Mouse (Mus musculus) layer of hippocampus, postnatal 36 days (tissue): ENCODE data around the gene Entpd1. TPM values are rescaled to one million over a fixed set of nuclear protein-coding genes. Genes with fewer than 3 reads are reported as not detected.

Experiments
- DNase-seq, 2 experiments: peaks; one replicate each; pipeline ENCODE4 v3.0.0; 2022
- total RNA-seq, 2 experiments: library from RNA; stranded (reverse); gene quantifications; 2 replicates each; pipeline ENCODE4 v1.2.3; 2021

Gene Entpd1
- total RNA-seq, 2 experiments from 2014 or later = 17.6 to 20.4 TPM

DNA sequence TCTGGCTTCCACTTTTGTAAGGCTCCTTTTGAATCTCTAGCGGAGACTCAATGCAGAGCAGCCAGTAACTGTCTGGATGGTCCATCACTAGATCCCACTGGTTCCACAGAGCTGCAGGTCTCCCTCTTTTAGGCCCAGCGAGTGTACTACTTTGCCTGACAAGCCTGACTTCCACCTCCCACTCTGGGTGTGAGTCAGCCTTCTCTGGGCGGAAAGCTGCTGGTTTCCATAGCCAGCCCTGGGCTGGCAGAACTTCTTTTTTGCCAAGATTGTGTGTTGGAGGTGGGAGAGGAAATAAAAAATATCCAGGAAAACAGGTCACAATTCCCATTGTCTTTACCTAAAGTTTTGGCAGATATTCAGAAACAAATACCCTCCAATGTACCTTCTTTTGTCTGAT lies 17.9 kb downstream of the Entpd1 start:
- DNase-seq = peak in 1 of 2 experiments; percentile 16

- no peak for DNase-seq
These were observed 18.4 kb downstream of the Entpd1 start for GRCm38 (mm10) chr19:40630606-40631005.

GRCm38 (mm10) chr19:40632193-40632592 lies 20.0 kb downstream of the Entpd1 start:
- DNase-seq = no peak

- no peak for DNase-seq
These were observed 20.5 kb downstream of the Entpd1 start for GRCm38 (mm10) chr19:40632668-40633067.

DNA sequence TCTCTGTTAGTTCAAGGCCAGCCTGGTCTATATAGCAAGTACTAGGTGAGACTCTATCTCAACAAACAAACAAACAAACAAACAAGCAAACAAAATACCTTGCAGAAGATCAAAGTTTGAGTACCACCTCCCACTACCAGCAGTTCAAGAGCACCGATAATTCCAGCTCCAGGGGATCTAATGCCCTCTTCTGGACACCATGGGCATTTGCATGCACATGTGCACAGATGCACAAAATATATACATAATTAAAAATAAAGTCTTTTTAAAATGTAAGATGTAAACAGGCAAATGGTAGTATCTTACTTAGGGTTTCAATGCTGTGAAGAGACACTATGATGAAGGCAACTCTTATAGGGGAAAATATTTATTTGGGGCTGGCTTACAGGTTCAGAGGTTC lies 21.0 kb downstream of the Entpd1 start:
- DNase-seq = no peak

- DNase-seq = no peak
These were observed 24.9 kb downstream of the Entpd1 start for GRCm38 (mm10) chr19:40637091-40637490.

GRCm38 (mm10) chr19:40637601-40638000 lies 25.4 kb downstream of the Entpd1 start:
- DNase-seq = no peak

DNA sequence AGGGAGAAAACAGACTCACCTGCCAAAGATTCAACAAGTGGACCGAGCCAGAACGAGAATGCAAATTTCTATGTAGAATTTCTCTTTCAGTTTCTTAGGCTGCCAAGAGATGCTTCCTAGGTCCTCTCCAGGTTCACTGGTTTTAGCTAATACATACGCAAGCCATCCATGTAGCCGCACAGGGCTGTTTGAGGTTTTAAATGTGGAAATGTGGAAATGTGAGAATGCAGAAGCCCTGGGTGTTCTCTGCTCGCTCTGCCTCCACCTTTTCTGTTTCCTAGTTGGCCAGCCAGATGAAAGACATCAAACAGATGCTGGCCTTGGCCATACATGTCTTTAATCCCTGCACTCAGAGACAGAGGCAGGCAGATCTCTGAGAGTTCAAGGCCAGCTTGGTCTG lies 26.4 kb downstream of the Entpd1 start:
- DNase-seq = no peak

GRCm38 (mm10) chr19:40639729-40640304 lies 27.7 kb downstream of the Entpd1 start:
- no peak for DNase-seq

DNA sequence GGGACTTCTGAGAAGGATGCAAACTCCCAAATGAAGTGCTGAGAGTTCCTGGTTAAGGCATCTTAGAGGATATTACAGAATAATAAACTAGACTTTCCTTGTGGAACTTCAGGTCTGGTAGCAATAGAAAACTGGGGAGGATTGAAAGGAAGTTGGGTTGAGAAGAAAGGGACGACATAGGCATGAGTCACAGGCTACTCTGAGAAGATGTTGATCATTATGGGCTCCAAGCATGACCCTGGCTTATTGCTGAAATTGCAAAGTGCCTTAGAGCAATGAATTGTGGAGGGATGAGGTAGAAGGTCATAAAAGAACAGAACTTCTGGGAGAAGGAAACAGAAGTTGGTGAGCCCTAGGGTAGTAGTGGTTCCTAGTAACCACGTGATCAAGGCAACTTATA lies 28.6 kb downstream of the Entpd1 start:
- DNase-seq = no peak

DNA sequence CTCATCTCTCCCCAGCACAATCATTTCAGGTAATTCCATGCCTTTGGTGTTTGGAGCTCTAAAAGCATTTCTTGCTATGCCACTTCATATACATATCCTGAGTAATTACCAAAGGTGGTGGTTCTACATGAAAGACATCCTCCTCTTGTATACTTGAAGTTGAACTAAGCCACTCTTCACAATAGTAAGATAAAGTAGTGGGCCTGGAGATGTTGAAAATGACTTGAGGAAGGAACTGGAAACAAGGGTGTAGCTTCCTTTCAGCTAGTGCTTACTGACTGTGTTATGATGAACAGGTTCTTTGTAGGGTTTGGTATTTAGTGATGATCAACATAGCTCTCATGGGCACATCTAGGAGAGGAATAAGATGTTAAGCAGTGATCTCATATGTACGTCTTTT lies 31.7 kb downstream of the Entpd1 start:
- DNase-seq = no peak

- no peak for DNase-seq
These were observed 34.2 kb downstream of the Entpd1 start for GRCm38 (mm10) chr19:40646379-40646778.

DNA sequence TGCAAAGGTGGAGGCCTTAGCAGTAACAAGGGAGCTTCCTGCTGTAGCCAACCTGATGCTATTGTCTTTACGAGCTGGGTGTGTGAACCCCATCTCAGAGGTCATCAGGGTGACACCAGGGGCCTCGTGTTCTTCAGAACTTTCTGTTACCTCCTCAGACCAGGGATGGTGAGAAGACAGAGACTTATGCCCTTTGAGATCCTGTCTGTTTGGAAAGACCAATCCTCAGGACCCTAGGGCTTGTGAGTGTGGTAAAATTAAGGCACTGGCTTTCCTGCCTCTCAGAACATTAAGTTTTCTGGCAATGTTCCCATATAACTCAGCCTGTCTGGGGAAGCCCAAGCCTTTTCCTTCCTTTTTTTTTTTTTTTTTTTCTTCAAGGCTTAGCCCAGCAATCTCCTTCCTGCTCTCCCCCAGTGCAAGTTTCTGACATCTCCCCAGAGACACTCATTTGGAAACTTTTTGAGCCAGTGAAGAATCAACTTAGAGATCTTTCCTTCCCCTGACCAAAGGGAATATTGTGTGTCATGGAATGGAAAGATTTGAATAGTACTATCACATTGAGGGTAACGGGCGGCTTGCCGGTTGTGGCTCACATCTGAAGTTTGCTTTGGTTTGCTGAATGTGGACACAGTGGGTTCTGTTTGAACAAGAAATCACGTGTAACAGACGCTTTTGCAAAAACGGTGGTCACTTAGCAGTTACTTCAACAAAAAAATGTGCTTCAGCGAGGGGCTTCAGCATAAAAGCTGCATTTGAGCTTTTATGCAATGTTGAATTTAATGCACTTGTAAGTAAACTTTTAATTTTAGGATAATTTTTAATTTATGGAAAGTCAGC lies 35.4 kb downstream of the Entpd1 start:
- DNase-seq = no peak

- no peak for DNase-seq
These were observed 37.9 kb downstream of the Entpd1 start for GRCm38 (mm10) chr19:40650090-40650489.

GRCm38 (mm10) chr19:40656207-40656606 lies 44.0 kb downstream of the Entpd1 start:
- DNase-seq = no peak

- no peak for DNase-seq
These were observed 46.1 kb downstream of the Entpd1 start for GRCm38 (mm10) chr19:40658281-40658680.

DNA sequence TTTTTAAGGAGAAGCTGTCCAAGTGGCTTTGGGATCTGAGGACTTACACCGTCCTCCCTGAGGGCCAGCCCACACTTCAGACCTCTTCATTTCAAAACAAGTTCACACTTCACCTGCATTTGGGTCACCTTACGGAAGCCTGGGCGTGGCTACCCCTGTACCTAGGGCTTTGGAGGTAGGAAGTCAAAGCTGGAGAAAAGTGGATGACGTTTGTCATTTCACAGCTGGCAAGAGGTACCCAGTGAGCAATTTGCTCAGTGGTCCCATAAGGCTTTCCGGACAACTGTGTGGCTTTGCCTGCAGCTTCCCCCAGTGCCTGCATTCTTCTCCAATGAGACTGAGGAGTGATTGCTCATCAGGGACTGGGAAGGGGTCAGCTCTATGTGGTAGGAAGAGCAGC lies 46.8 kb downstream of the Entpd1 start:
- DNase-seq = no peak

DNA sequence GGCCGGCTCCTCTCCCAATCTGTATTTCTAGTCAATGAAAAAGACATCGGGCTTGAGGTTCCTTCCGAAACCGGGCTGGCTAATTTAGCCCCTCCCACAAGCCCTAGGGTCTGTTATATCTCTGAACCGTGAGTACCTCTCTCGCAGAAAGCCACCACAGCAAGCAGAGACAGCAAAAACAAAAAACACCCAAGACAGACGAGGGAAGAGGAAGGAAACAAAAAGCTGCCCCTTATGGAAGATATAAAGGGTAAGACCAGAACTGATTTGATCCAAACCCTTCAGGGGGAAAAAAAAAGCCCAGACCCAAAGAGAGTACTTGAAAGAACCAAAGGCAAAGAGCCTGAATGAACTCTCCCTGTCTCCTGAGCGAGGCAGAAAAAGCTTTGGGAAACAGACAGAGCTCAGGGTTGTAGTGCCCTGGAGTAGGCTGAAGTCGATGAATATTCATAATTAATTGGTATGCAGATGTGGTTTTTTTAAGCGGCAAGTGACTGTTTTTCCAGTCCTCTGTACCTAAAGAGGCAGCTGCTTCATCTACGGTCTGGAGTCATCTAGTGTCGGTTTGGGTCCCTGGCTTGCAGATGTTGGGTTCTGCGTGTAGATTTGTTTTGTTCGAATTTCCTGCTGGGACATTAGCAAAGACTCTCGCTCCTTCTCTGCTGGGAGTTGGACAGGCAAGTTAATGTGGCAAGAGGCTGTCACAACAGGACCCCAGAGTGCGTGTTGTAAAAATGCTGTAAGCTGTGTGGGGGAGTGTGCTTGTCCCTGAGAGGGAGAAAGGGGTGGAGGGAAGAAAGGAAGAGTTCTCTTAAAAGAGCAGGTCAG lies 47.7 kb downstream of the Entpd1 start:
- no peak for DNase-seq

- DNase-seq = no peak
These were observed 48.3 kb downstream of the Entpd1 start for GRCm38 (mm10) chr19:40660510-40660909.

GRCm38 (mm10) chr19:40661108-40661507 lies 48.9 kb downstream of the Entpd1 start:
- no peak for DNase-seq

DNA sequence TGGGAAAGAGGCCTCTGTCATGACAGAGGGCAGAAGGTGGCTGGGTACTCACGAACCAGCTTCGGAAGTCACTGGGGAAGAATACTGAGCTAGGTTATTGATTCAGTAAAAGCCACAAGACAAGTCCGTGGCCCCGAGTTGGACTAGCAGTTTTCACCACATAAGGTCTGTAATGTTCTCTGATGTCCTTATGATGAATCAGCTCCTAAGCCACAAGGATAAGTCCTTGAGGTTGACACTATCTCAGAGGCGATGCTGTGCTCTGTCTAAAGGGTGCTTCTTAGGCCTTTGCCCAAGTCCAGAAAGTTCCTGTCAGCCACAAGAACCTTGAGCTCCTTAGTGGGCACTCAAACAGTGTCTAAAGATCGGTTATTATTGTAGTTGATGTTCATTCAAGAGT lies 49.7 kb downstream of the Entpd1 start:
- DNase-seq = no peak

- no peak for DNase-seq
These were observed 50.6 kb downstream of the Entpd1 start for GRCm38 (mm10) chr19:40662727-40663126.

DNA sequence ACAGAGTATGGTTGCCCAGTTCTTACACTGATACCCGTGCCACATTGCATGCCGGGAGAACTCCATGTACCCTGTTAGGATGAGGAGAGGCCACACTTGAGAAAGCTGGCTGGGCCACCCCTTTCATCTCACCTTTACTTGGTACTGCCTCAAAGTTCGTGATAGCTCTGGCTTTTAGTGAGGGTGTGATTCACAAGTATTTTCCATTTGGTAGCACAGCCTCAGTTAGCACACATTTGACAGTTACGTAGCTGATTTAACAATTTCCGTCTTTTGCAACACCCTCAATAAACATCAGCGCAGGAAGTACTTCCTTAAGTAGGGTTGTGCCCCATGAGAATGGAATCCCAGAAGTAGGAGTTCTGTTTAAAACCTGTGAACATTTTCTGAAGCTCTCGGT lies 53.6 kb downstream of the Entpd1 start:
- no peak for DNase-seq
